Mouse (Mus musculus) brain, embryonic 14.5 days (tissue): ENCODE data around the gene Atp2b2.

ENCODE experiments used
- CTCF ChIP-seq: fragments of 200-500 bp; IDR thresholded peaks from 2 replicates; pipeline ENCODE4 v1.5.1; 2012; ENCODE audit warnings: inconsistent platforms, mild to moderate bottlenecking, moderate library complexity, borderline replicate concordance; ENCODE audit not compliant: insufficient read depth, insufficient read length; ENCODE audit errors: extremely low read depth
- POLR2A ChIP-seq: fragments of 200-500 bp; IDR thresholded peaks from 2 replicates; pipeline ENCODE4 v1.6.1; 2012; ENCODE audit warnings: mild to moderate bottlenecking, inconsistent platforms, borderline replicate concordance; ENCODE audit not compliant: poor library complexity, insufficient read depth, insufficient read length, severe bottlenecking; ENCODE audit errors: extremely low read depth

- TF ChIP-seq CTCF (no peak), POLR2A (no peak)
These were observed 186.2 kb downstream of the Atp2b2 start for GRCm38 (mm10) chr6:113856095-113856646.
